Mouse (Mus musculus) liver, embryonic 11.5 days (tissue): ENCODE data around the gene Dach1. TPM values are rescaled to one million over a fixed set of nuclear protein-coding genes. Genes with fewer than 3 reads are reported as not detected.

Source experiments
- ATAC-seq: fragments of 200-750 bp; cut with Nextera tagmentation; replicated peaks from 2 replicates; pipeline ENCODE4 v1.8.0; 2017; ENCODE audit warnings: moderate number of reproducible peaks, mild to moderate bottlenecking, moderate TSS enrichment, moderate library complexity; ENCODE audit not compliant: low FRiP score
- DNase-seq: peaks from one replicate; pipeline ENCODE4 v3.0.0-alpha.2; 2017; ENCODE audit warnings: low spot score
- H3K27ac ChIP-seq: fragments of 300-500 bp; sonication (generic); 2 replicates; pipeline ENCODE4 v1.5.1; 2014; ENCODE audit warnings: mild to moderate bottlenecking, low read depth, low read length, control low read depth
- H3K27me3 ChIP-seq: fragments of 300-500 bp; sonication (generic); replicated peaks from 2 replicates; pipeline ENCODE4 v1.6.1; 2014; ENCODE audit warnings: low read length, mixed read lengths; ENCODE audit not compliant: control insufficient read depth, insufficient read depth
- H3K36me3 ChIP-seq: fragments of 300-500 bp; sonication (generic); 2 replicates; pipeline ENCODE4 v1.6.1; 2014; ENCODE audit warnings: mild to moderate bottlenecking, low read length, moderate library complexity, mixed read lengths; ENCODE audit not compliant: control insufficient read depth, insufficient read depth
- H3K4me1 ChIP-seq: fragments of 300-500 bp; sonication (generic); replicated peaks from 2 replicates; pipeline ENCODE4 v1.6.1; 2014; ENCODE audit warnings: low read length, mixed read lengths; ENCODE audit not compliant: control insufficient read depth, insufficient read depth
- H3K4me2 ChIP-seq: fragments of 300-500 bp; sonication (generic); 2 replicates; pipeline ENCODE4 v1.6.1; 2014; ENCODE audit warnings: mild to moderate bottlenecking, control low read depth, moderate library complexity
- H3K4me3 ChIP-seq: fragments of 300-500 bp; sonication (generic); 2 replicates; pipeline ENCODE4 v1.5.1; 2014; ENCODE audit warnings: low read depth, low read length, control low read depth
- H3K9ac ChIP-seq: fragments of 300-500 bp; sonication (generic); 2 replicates; pipeline ENCODE4 v1.6.1; 2014; ENCODE audit warnings: low read depth, low read length, control low read depth
- H3K9me3 ChIP-seq: fragments of 300-500 bp; sonication (generic); 2 replicates; pipeline ENCODE4 v1.6.1; 2016; ENCODE audit warnings: low read length, inconsistent platforms, mixed read lengths; ENCODE audit not compliant: control insufficient read depth
- WGBS: fragments of 180-500 bp; shearing (Covaris S2); extraction: QIAGEN DNeasy Blood & Tissue Kit; methylation state at CpG from one replicate; pipeline ENCODE4 v1.1.7; 2014; 5-methylcytosine and 5-hydroxymethylcytosine counted together
- polyA plus RNA-seq: library from polyadenylated mRNA; unstranded; fragments of >200 nt; fragmentation: Nextera tagmentation; extraction: Ambion mirVana; gene quantifications from 2 replicates; pipeline ENCODE4 v1.2.1, GENCODE M21; 2014

The Dach1 gene
- polyA plus RNA-seq, 1 experiment from 2014 or later: 0.70 TPM

- no peaks in the 10 kb centered on the region for H3K36me3 ChIP-seq
- H3K4me1 ChIP-seq: no peaks in the 10 kb centered on the region
- H3K4me2 ChIP-seq: no peak overlapping the region
- WGBS: 83% methylated on average over 7 of the region's 7 CpGs
- H3K9me3 ChIP-seq: no peaks in the 10 kb centered on the region
- H3K27me3 ChIP-seq: no peaks in the 10 kb centered on the region
- H3K27ac ChIP-seq: no peak overlapping the region
- no peak for ATAC-seq
- H3K4me3 ChIP-seq: no peak overlapping the region
- DNase-seq: no peak
- no peak overlapping the region for H3K9ac ChIP-seq
These were observed 354.9 kb downstream of the Dach1 start for GRCm38 (mm10) chr14:97814555-97815175.

GRCm38 (mm10) chr14:97813557-97813956, 356.0 kb downstream of the Dach1 start:
- H3K9me3 ChIP-seq: no peaks in the 10 kb centered on the region
- H3K4me2 ChIP-seq: no peak overlapping the region
- WGBS: 86% methylated on average over 11 of the region's 11 CpGs
- H3K27me3 ChIP-seq: no peaks in the 10 kb centered on the region
- no peak overlapping the region for H3K9ac ChIP-seq
- H3K27ac ChIP-seq: no peak overlapping the region
- H3K4me3 ChIP-seq: no peak overlapping the region
- ATAC-seq (no peak), DNase-seq (no peak)
- no peaks in the 10 kb centered on the region for H3K4me1 ChIP-seq
- no peaks in the 10 kb centered on the region for H3K36me3 ChIP-seq

- Histone ChIP-seq H3K36me3 (no peaks in the 10 kb centered on the region), H3K9ac (no peak overlapping the region), H3K4me3 (no peak overlapping the region), H3K4me1 (no peaks in the 10 kb centered on the region), H3K27me3 (no peaks in the 10 kb centered on the region), H3K27ac (no peak overlapping the region), H3K9me3 (no peaks in the 10 kb centered on the region), H3K4me2 (no peak overlapping the region)
- 80% methylated on average over 5 of the region's 5 CpGs for WGBS
- ATAC-seq (no peak), DNase-seq (no peak)
These were observed 374.1 kb downstream of the Dach1 start for GRCm38 (mm10) chr14:97795385-97795952.

- H3K36me3 ChIP-seq: no peaks in the 10 kb centered on the region
These were observed 395.3 kb downstream of the Dach1 start for GRCm38 (mm10) chr14:97774135-97774767.

DNA sequence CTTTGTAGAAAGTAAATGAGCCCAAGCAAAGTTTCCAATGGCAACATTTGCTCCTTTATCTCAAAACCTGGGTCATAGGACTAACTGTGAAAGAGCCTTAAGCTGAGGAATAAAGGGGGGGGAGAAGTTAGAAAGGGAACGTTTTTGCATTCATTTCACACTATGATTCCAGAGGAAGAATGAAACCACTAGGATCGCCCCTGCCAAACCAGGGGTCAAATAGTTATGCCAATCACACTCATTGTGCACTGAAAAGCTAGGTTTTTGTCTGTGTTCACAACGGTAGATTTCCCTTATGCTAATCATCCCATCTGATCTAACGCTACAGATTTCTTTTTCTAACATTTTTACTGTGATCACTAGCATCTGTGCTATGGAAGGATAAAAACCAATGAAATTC, 415.2 kb downstream of the Dach1 start:
- no peak overlapping the region for H3K4me3 ChIP-seq
- H3K9me3 ChIP-seq: no peaks in the 10 kb centered on the region
- H3K4me2 ChIP-seq: no peak overlapping the region
- H3K36me3 ChIP-seq: no peaks in the 10 kb centered on the region
- WGBS: 77% methylated on average over 4 of the region's 4 CpGs
- H3K4me1 ChIP-seq: no peaks in the 10 kb centered on the region
- no peak for ATAC-seq
- H3K9ac ChIP-seq: no peak overlapping the region
- H3K27me3 ChIP-seq: no peaks in the 10 kb centered on the region
- no peak for DNase-seq
- H3K27ac ChIP-seq: no peak overlapping the region

More at GRCm38 (mm10) chr14:97774135-97774767, 395.3 kb downstream of the Dach1 start:
- H3K4me3 ChIP-seq: no peak overlapping the region
- no peak for DNase-seq
- no peak overlapping the region for H3K4me2 ChIP-seq
- ATAC-seq: no peak
- 61% methylated on average over 2 of the region's 2 CpGs for WGBS
- H3K27ac ChIP-seq: no peak overlapping the region
- no peak overlapping the region for H3K9ac ChIP-seq
- no peaks in the 10 kb centered on the region for H3K27me3 ChIP-seq
- peaks cover 3% of the 10 kb centered on the region; the same call in 1 of the 2 replicates for H3K9me3 ChIP-seq
- H3K4me1 ChIP-seq: no peaks in the 10 kb centered on the region

- Histone ChIP-seq H3K36me3 (no peaks in the 10 kb centered on the region), H3K9me3 (no peaks in the 10 kb centered on the region)
- no peak for DNase-seq
These were observed 415.6 kb downstream of the Dach1 start for GRCm38 (mm10) chr14:97753973-97754372.

GRCm38 (mm10) chr14:97743252-97743651, 426.3 kb downstream of the Dach1 start:
- Histone ChIP-seq H3K9me3 (no peaks in the 10 kb centered on the region), H3K27me3 (no peaks in the 10 kb centered on the region), H3K4me3 (no peak overlapping the region), H3K9ac (no peak overlapping the region), H3K27ac (no peak overlapping the region), H3K36me3 (no peaks in the 10 kb centered on the region), H3K4me2 (no peak overlapping the region), H3K4me1 (no peaks in the 10 kb centered on the region)
- WGBS: 76% methylated on average over 2 of the region's 2 CpGs
- DNase-seq (no peak), ATAC-seq (no peak)

More at GRCm38 (mm10) chr14:97753973-97754372, 415.6 kb downstream of the Dach1 start:
- no peak overlapping the region for H3K4me3 ChIP-seq
- H3K9ac ChIP-seq: no peak overlapping the region
- H3K27ac ChIP-seq: no peak overlapping the region
- H3K4me2 ChIP-seq: no peak overlapping the region
- no peak for ATAC-seq
- WGBS: 91% methylated on average over 2 of the region's 2 CpGs
- no peaks in the 10 kb centered on the region for H3K4me1 ChIP-seq
- H3K27me3 ChIP-seq: no peaks in the 10 kb centered on the region

DNA sequence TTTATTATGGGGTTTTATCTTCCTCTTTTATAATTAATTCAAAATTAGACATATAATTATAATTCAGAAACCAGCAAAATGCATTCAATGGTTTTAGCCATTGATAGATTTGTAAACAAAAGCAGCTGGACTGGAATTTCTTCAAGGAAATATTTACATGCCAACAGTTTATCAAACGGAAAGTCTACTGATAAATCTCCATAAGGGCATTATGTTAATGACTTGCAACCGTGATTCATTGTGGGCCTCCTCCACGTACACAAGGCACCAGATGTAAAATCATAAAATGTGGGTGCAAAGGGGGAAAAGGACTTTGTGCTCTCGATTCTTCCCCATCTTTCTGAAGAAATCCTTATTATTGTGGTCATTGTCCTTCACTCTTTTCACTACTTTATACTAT, 426.8 kb downstream of the Dach1 start:
- no peak overlapping the region for H3K27ac ChIP-seq
- H3K27me3 ChIP-seq: no peaks in the 10 kb centered on the region
- ATAC-seq (no peak), DNase-seq (no peak)
- WGBS: 75% methylated on average over 4 of the region's 4 CpGs
- no peak overlapping the region for H3K4me2 ChIP-seq
- H3K4me3 ChIP-seq: no peak overlapping the region
- no peaks in the 10 kb centered on the region for H3K4me1 ChIP-seq
- no peaks in the 10 kb centered on the region for H3K9me3 ChIP-seq
- no peaks in the 10 kb centered on the region for H3K36me3 ChIP-seq
- no peak overlapping the region for H3K9ac ChIP-seq
